Mouse (Mus musculus) ovary, adult 18-20 months (tissue): ENCODE measurements around the gene Smr2.
"Not testable (repeated sequence)": the region's sequence is repeated elsewhere in the genome, so short reads cannot be mapped to it uniquely, and the experiment has no call there.

Experiments used
- DNase-seq: peaks from one replicate; pipeline ENCODE4 v3.0.0; 2022; ENCODE audit warnings: low spot score, mixed read lengths

Smr2 gene

DNA sequence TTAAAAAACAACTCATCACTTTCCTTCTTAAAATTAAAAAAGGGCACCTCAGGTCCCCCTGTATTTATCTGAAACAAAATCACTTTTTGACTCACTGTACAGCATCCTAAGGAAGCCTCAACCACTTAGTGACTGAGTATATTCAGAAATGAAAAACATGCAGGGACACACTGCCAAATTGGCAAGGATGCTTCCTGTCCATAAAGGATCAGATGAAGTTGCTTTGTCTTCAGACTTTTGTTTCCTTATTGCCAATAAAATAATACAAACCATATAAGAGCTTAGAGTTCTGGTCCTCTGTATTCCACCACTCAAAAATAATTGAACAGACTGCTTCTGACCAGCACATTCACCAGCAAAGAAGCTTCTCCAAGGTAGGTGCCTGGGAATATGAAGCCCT, at the start of gene Smr2:
Gene Smr2, plus strand, starts transcription at position 301 of the 400 bp plus-strand sequence.
- DNase-seq: not testable (repeated sequence)

DNA sequence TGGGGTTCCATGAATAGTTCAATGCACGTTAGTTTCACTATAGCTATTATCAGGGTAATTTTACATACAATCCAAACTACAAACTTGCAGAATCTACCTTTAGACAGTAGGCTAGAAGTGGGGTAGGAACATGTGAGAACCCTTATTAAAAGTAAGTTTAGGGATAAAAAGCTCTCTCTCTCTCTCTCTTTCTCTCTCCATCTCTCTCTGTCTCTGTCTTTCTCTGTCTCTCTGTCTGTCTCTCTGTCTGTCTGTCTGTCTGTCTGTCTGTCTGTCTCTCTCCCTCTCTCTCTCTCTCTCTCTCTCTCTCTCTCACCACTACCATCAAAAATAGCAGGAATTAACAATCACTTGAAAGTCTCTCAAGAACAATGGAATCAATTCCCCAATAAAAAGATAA, 25.1 kb downstream of the Smr2 start, which contains the start of gene Gm11116:
Gene Gm11116, minus strand, starts transcription at position 101 of the 400 bp plus-strand sequence.
- DNase-seq: no peak

DNA sequence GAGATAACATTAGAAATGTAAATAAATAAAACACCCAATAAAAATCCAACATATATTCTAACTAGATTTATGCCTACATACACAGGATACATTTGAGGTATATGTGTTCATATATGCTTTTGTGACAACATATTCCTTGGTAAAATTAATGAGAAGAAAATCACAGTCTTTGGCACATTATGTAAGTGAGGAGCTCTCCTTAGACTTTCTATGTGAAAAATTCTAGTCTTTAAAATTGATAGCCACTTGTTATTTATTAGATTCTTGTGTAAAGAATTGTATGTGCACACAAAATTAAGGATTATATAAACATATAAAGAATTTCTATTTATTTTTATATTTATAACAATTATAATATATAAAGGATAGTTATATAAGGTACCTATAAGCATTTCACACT, 67.6 kb downstream of the Smr2 start, which contains the start of gene Gm11115:
Gene Gm11115, minus strand, starts transcription at position 101 of the 400 bp plus-strand sequence.
- DNase-seq: no peak
